Mouse (Mus musculus) C2C12 (cell line): ENCODE data around the gene Def6.

Source experiments
- CTCF ChIP-seq: IDR thresholded peaks from one replicate; pipeline ENCODE4 v1.5.1; 2011; ENCODE audit not compliant: control insufficient read depth, insufficient read depth, insufficient read length
- FOSL1 ChIP-seq: IDR thresholded peaks from one replicate; pipeline ENCODE4 v1.8.0; 2011; ENCODE audit warnings: mild to moderate bottlenecking, low read length; ENCODE audit not compliant: poor library complexity, insufficient read depth, severe bottlenecking
- MAX ChIP-seq: IDR thresholded peaks from one replicate; pipeline ENCODE4 v1.6.1; 2011; ENCODE audit warnings: mild to moderate bottlenecking, control low read depth
- MYOD1 ChIP-seq: IDR thresholded peaks from one replicate; pipeline ENCODE4 v1.6.1; 2011; ENCODE audit warnings: low read depth; ENCODE audit not compliant: control insufficient read depth, insufficient read length
- MYOG ChIP-seq: IDR thresholded peaks from one replicate; pipeline ENCODE4 v1.6.1; 2011; ENCODE audit not compliant: control insufficient read depth, insufficient read length; ENCODE audit errors: extremely low read depth

GRCm38 (mm10) chr17:28274739-28275138 lies 67.2 kb downstream of the Def6 start:
- TF ChIP-seq FOSL1, result no peak
- no peak for TF ChIP-seq CTCF
- TF ChIP-seq MAX, result no peak
- no peak for TF ChIP-seq MYOD1
- no peak for TF ChIP-seq MYOG
